Mouse (Mus musculus): ENCODE results near the gene Afg1l.

- TF ChIP-seq POLR2A (IDR thresholded peaks at IDR 0.05; ENCODE audit: borderline replicate concordance, control insufficient read depth, low read depth, low read length) (no peak), CTCF (IDR thresholded peaks at IDR 0.05; ENCODE audit: control insufficient read depth, insufficient read depth, low read length) (no peak)
Observed at GRCm38 (mm10) chr10:42338456-42338855, 139.9 kb downstream of the Afg1l start.
